Mouse (Mus musculus) neutrophil, adult 59 days (primary cell): ENCODE data around the gene Psmc1. TPM values are rescaled to one million over a fixed set of nuclear protein-coding genes. Genes with fewer than 3 reads are reported as not detected.

ENCODE experiments used
- total RNA-seq, 2 experiments: library from RNA; stranded (reverse); gene quantifications; 1 replicate in 1 of 2; 2 replicates in 1 of 2; pipeline ENCODE4 v1.2.4; 2023

The Psmc1 gene
- total RNA-seq, result 10 to 100 TPM; 63.4 to 79.2 TPM

GRCm38 (mm10) chr12:100109986-100110696, at the start of gene Psmc1:
Gene Psmc1 (plus strand): TSS chr12:100110154.

GRCm38 (mm10) chr12:100159261-100159975, 49.5 kb downstream of the Psmc1 start, which contains the start of gene Nrde2:
Gene Nrde2 (minus strand): TSS chr12:100159653.

Other genes starting within 250 kb of the Psmc1 start
- gene Efcab11, start 225.7 kb upstream of the Psmc1 start, total RNA-seq, result 1 to 10 TPM; 4.9 to 5.9 TPM
- 10 to 100 TPM; 22.6 to 22.7 TPM for gene Tdp1, start 225.6 kb upstream of the Psmc1 start, total RNA-seq
- under 1 TPM; 0.16 to 0.86 TPM for gene Kcnk13, start 145.7 kb upstream of the Psmc1 start, total RNA-seq
- 10 to 100 TPM; 13.6 to 14.6 TPM for gene Nrde2, start 49.5 kb downstream of the Psmc1 start, total RNA-seq
- 100 to 1,000 TPM; 440 to 443 TPM for gene Calm1, start 89.3 kb downstream of the Psmc1 start, total RNA-seq